Mouse (Mus musculus) monocyte, adult 5-6 weeks (primary cell): ENCODE results near the gene Gpatch8. TPM values are rescaled to one million over a fixed set of nuclear protein-coding genes. Genes with fewer than 3 reads are reported as not detected.

ENCODE experiments used
- ATAC-seq: fragments of 153-309, 156-312 bp; replicated peaks from 2 replicates; pipeline ENCODE4 v1.8.0; 2017; ENCODE audit warnings: mild to moderate bottlenecking; ENCODE audit not compliant: low TSS enrichment, insufficient number of reproducible peaks, severe bottlenecking, poor library complexity, low FRiP score
- total RNA-seq: library from RNA; stranded (forward); fragments of 200-1000, 200-491, 200-594 nt; gene quantifications from 3 replicates; pipeline ENCODE4 v1.2.3, GENCODE M21; 2017

The Gpatch8 gene
- total RNA-seq, result 25.6 to 52.6 TPM (median 34.8 TPM) in 3 replicates

- peak; percentile 96 for ATAC-seq
These were observed at the start of gene Gpatch8 for GRCm38 (mm10) chr11:102556031-102556715. Gene Gpatch8 (minus strand): TSS chr11:102556392.

- ATAC-seq, result no peak
These were observed 48.8 kb upstream of the Gpatch8 start for GRCm38 (mm10) chr11:102604777-102605552.

DNA sequence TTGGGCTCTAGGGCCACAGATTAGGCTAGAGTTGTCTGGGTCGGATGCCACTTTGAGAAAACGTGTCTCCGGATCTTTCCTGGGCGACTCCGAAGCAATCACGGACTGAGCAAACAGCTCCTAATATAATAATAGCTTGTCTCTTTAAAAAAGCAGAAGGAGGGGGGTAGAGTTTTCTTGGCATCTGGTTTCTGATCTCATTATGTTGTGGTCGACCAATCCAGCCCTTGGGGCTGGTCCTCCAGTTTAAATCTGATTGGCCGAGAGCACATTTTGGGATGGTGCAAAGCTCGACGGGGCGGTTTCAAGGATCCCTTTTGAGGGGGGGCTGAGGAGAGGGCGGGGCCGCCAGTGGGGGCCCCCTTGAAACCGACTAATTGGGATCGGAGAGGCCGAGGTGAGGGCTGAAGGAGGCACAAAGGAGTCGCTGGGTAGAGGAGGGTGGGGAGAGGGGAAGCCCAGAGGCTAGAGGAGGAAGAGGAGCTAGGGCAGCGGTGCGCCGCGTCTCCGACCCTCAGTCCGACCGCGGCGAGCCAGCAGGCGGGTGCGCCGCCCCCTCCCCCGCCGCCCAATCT lies 47.9 kb upstream of the Gpatch8 start, which contains the start of gene Fzd2:
Gene Fzd2, plus strand, starts transcription at position 387 of the 575 bp plus-strand sequence.
- no peak; the same call in 1 of the 2 replicates for ATAC-seq

GRCm38 (mm10) chr11:102603496-102603850 lies 47.3 kb upstream of the Gpatch8 start:
- no peak for ATAC-seq

- ATAC-seq, result no peak
These were observed 46.8 kb upstream of the Gpatch8 start for GRCm38 (mm10) chr11:102602816-102603495.

GRCm38 (mm10) chr11:102599912-102600311 lies 43.7 kb upstream of the Gpatch8 start:
- ATAC-seq, result no peak

DNA sequence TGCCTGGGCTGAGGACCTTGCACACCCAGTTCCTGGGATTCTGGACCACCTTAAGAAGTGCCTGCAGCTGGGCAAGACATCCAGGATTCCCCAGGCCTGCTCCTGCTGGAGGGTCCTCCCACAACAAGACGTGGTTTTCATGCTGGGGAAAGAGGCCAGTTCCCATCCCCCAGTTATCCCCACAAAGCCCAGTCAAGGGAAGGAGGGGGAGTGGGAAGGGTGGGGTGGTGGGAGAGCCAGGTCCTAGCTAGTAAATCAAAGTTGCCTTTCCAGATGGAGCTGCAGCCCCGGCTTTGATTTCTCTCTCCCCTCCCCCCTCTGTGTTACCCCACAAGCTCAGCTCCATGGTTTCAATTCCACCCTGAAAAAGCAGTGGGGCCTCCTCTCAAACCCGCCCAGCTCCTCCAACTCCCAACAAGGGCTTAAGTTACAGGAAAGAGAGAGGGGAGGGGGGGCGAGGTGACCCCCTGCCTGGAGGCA lies 39.2 kb upstream of the Gpatch8 start:
- ATAC-seq, result no peak

DNA sequence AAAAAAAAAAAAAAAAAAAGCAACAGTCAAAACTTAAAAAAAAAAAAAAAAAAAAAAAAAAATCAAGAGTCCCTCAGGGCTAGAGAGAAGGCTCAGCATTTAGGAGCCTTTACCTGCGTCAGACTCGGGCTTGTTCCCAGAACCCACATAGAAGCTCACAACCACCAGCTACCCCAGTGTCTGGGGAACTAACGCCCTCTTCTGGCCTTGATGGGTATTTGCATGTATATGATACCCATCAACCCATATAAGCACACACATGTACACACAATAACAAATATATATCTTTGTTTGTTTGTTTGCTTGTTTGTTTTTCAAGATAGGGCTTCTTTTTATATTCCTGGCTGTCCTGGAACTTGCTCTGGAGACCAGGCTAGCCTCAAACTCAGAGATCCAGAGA lies 31.4 kb upstream of the Gpatch8 start:
- ATAC-seq, result no peak

- no peak for ATAC-seq
These were observed 30.4 kb upstream of the Gpatch8 start for GRCm38 (mm10) chr11:102586445-102587130.

DNA sequence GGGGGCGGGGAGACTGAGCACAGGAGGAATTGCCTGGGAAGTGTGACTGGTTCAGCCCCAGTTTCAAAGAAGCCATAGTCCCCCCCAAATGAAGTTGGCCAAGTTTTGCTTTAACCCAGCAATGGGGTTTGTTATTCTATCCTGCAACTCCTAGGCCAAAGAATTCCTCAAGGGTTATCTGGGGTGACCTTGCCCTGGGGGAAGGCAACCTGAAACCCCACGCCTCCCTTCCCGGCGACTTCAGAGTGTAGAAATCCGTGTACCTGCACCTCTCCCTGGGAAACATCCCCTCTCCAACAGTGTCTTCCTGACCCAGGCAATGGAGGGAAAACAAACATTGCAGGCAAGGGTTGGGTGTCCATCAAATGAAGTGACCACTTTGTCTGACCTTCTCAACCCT lies 26.5 kb upstream of the Gpatch8 start:
- no peak for ATAC-seq

- no peak for ATAC-seq
These were observed 25.9 kb upstream of the Gpatch8 start for GRCm38 (mm10) chr11:102582016-102582610.

DNA sequence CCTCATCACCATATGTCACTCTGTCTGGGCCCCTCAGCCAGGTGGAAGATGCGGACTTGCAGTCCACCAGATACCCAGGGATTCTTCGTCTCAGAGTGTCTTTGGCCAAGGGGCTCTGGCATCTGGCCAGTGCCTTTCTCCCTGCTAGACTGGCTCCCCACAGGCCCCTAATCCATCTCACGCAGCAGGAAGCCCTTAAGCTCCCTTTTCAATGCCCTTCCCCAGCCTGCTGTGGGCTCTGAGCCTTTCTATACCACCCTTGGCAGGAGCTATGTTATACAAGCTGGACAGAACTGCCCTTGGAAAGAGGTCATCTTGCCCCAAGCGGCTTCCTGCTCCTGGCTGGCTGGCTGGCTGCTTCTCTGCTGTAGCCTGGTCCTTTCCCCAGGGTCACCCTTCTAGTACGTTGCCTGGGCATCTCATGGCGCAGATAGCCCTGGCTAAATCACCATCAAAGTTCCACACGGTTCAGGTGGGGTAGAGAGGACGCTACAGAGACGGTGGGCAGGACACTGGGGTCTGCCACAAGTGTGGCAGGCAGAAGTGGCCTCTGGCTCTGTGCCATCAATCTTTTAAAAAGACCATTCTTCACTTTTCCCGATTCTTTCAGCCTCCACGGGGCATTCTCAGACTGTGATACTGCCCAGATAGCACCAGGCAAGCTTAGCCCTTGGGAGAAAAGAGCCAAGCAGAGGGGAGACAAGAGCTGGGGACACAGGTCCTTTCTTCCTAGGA lies 25.3 kb upstream of the Gpatch8 start:
- ATAC-seq, result no peak

GRCm38 (mm10) chr11:102580034-102580330 lies 23.8 kb upstream of the Gpatch8 start:
- ATAC-seq, result no peak

DNA sequence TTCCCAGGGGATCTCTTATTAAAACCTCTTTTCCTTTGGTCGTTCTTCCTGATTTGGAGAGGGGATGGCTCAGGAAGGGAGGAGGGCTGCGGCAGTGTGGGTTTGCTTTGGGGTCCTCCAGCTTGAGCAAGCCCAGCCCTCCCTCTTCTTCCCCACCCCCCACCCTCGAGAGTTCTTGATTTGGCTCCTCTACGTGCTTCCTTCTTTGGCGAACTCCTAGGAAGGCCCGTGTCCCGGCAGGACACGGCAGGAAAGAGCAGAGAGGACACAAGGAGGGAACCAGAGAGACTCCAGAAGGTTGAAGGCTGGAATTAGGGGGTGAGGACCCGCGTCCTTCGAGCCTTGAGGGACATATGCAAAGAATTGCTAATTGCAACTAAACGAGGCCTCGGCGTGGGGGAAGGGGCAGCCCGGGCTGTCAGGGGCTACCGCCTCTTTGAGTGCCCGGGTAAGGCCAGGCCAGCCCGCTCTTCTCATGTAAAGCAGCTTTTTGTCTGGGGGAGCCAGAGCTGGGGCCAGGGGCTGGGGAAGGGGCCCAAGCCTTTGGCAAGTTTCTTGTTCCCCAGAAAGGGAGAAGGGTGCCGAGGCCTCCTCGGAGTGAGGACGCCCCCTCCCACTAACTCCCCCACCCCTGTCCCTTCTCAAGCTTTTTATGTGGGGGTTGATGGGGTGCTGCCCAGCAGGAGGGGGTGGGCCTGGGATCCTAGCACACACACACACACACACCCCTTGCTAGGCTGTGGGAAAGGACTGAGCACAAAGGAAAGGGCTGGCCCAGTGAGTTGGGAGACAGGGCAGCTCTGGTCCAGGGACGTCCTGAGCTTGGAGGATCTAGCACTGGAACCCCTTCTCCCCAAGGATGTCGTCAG lies 23.2 kb upstream of the Gpatch8 start, which contains the start of gene Gm11627:
Gene Gm11627, minus strand, starts transcription at position 297 of the 869 bp plus-strand sequence.
- no peak for ATAC-seq

- ATAC-seq, result peak; percentile 86
These were observed 22.3 kb upstream of the Gpatch8 start for GRCm38 (mm10) chr11:102578341-102579118.
